Mouse (Mus musculus) 3T3-L1 (cell line): ENCODE data around the gene Pkp1.

Experiments used
- DNase-seq: peaks from one replicate; pipeline ENCODE4 v3.0.0-alpha.2; 2015; ENCODE audit warnings: low read depth, low spot score

The Pkp1 gene

DNA sequence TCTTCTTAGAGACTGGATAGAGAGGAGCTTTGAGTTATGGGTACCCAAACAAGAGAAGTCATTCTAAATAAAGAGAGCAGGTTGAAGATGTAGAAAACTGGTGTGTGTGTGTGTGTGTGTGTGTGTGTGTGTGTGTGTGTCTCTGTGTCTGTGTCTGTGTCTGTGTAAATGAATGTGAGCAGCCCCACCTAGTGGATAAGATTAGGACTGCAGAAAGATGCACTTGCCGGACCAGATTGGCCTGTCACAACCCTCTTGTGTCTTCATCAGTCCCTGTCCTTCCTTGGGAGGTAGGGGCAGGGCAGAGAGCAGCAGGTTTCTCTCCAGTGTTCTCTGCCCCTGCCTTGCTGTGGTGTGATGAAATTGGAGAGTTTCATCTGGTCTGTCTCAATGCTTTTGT lies 90.1 kb downstream of the Pkp1 start:
- peak; percentile 87 for DNase-seq

GRCm38 (mm10) chr1:135821780-135822179 lies 97.2 kb downstream of the Pkp1 start:
- no peak for DNase-seq
